Mouse (Mus musculus): ENCODE measurements at regions not wholly inside any gene's neighbourhood (a gene's known extent, or its start where the extent isn't known, plus 50 kb on each side); places are given as distances from the start of the nearest gene placed in this dataset.

- DNase-seq, result no peak
Observed at GRCm38 (mm10) chr8:88972993-88973690, 70.8 kb downstream of the Sall1 start.

GRCm38 (mm10) chr8:88958843-88959242 is 85.1 kb downstream of the Sall1 start:
- DNase-seq, result no peak

GRCm38 (mm10) chr8:88953178-88953577 is 90.8 kb downstream of the Sall1 start:
- no peak for DNase-seq

- DNase-seq, result no peak
Observed at GRCm38 (mm10) chr8:88951829-88952155, 92.2 kb downstream of the Sall1 start.

GRCm38 (mm10) chr8:88951145-88951828 is 92.7 kb downstream of the Sall1 start:
- no peak for DNase-seq

- no peak for DNase-seq
Observed at GRCm38 (mm10) chr8:88949975-88950374, 94.0 kb downstream of the Sall1 start.

GRCm38 (mm10) chr8:88948981-88949380 is 95.0 kb downstream of the Sall1 start:
- DNase-seq, result no peak

- DNase-seq, result no peak
Observed at GRCm38 (mm10) chr8:88948328-88948727, 95.6 kb downstream of the Sall1 start.

- DNase-seq, result no peak
Observed at GRCm38 (mm10) chr8:88947384-88947783, 96.6 kb downstream of the Sall1 start.

- DNase-seq, result no peak
Observed at GRCm38 (mm10) chr8:88945656-88946055, 98.3 kb downstream of the Sall1 start.

- DNase-seq, result no peak
Observed at GRCm38 (mm10) chr8:88944038-88944437, 99.9 kb downstream of the Sall1 start.

GRCm38 (mm10) chr8:88939071-88939746 is 104.8 kb downstream of the Sall1 start:
- DNase-seq, result no peak

GRCm38 (mm10) chr8:88934708-88935107 is 109.3 kb downstream of the Sall1 start:
- no peak for DNase-seq

GRCm38 (mm10) chr8:88931050-88931449 is 112.9 kb downstream of the Sall1 start:
- DNase-seq, result no peak

- DNase-seq, result no peak
Observed at GRCm38 (mm10) chr8:88930370-88930769, 113.6 kb downstream of the Sall1 start.

- no peak for DNase-seq
Observed at GRCm38 (mm10) chr8:88928675-88929377, 115.1 kb downstream of the Sall1 start.

GRCm38 (mm10) chr8:88922840-88923239 is 121.1 kb downstream of the Sall1 start:
- no peak for DNase-seq

GRCm38 (mm10) chr8:88921967-88922366 is 122.0 kb downstream of the Sall1 start:
- no peak for DNase-seq

GRCm38 (mm10) chr8:88919282-88919681 is 124.7 kb downstream of the Sall1 start:
- DNase-seq, result no peak

GRCm38 (mm10) chr8:88916064-88916463 is 127.9 kb downstream of the Sall1 start:
- DNase-seq, result no peak

GRCm38 (mm10) chr8:88914657-88915056 is 129.3 kb downstream of the Sall1 start:
- no peak for DNase-seq

- DNase-seq, result no peak
Observed at GRCm38 (mm10) chr8:88914190-88914589, 129.8 kb downstream of the Sall1 start.

GRCm38 (mm10) chr8:88906244-88906643 is 137.7 kb downstream of the Sall1 start:
- no peak for DNase-seq

GRCm38 (mm10) chr8:88903094-88903493 is 140.9 kb downstream of the Sall1 start:
- DNase-seq, result no peak

Data from cerebellum, adult 18-20 months (tissue).